Mouse (Mus musculus) ES-Bruce4 (cell line): Measurements from ENCODE around the gene Arid5b.

Source experiments
- CTCF ChIP-seq: IDR thresholded peaks from one replicate; pipeline ENCODE4 v1.8.1; 2011; ENCODE audit warnings: low read depth, low read length
- EP300 ChIP-seq: IDR thresholded peaks from 2 replicates; pipeline ENCODE4 v1.6.1; 2011; ENCODE audit warnings: low read depth, low read length; ENCODE audit not compliant: insufficient read depth

GRCm38 (mm10) chr10:68249355-68249782 lies 29.2 kb downstream of the Arid5b start:
- TF ChIP-seq CTCF, result no peak
- TF ChIP-seq EP300, result 0 out of 2 replicates have a peak, but pooled peaks have one; percentile 43
